ENCODE assay signal across 17 mouse cellular contexts in the genomic region with DNA sequence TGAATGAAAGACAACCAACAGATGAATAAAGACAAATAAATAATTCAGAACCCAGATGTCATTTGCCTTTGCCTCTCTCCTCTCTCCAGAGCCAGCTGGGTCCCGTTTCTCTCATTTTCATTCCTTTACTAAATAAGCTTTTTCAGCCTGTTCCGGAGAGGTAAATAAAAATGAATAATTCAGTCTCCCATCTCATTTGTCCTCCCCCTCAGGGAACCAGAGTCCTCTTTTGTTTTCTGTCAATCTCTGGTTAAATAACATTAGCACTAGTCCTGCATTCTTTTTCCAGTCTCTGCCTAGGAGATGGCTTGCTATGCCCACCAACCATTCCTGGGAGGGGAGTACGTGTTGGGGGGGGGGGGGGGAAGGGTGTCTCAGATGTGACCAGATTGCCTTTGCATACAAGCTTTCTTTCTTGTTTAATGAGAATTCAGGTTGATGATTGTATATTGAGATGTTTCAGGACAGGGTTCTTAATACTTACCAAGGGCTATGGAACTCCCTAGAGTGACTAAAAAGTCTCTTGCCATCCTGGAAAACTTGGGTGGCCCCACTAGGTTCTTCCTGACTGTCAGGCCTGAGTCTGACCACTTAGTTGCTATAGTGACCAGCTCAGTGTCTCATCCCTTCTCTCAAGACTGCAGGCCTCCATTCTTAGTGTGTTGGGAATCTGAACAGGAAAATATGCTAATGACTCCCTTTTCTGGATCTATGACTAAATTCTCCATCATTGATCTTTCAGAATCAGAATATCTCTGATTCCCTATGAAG. TPM values are rescaled to one million over a fixed set of nuclear protein-coding genes. Genes with fewer than 3 reads are reported as not detected.
DNase-seq lines count a peak whose midpoint lies in the region; ATAC-seq lines count a peak whose summit lies in the region.
"Had no signal": no experiment of that assay in that cellular context is flagged by ENCODE, and none has a peak within 500 bp of the region (broad histone marks: within the 10 kb centered on the region; RNA-seq: fewer than 3 reads in every experiment).

No protein-coding gene starts in this region.

- H3K36me3 ChIP-seq in embryonic facial prominence, embryonic 11.5 days (replicated peaks; ENCODE audit: control insufficient read depth, insufficient read depth, low read depth, low read length): no peaks in the 10 kb centered on the region
- no peaks in the 10 kb centered on the region for H3K36me3 ChIP-seq in embryonic facial prominence, embryonic 10.5 days (replicated peaks)
- H3K36me3 ChIP-seq in forebrain, embryonic 14.5 days (ENCODE audit: control insufficient read depth, insufficient read depth, low read length): no peaks in the 10 kb centered on the region
- H3K36me3 ChIP-seq in hindbrain, embryonic 16.5 days (ENCODE audit: control insufficient read depth, insufficient read depth, low read length): no peaks in the 10 kb centered on the region
- no peaks in the 10 kb centered on the region for H3K36me3 ChIP-seq in neural tube, embryonic 12.5 days
- no peaks in the 10 kb centered on the region for H3K36me3 ChIP-seq in heart, embryonic 10.5 days
- H3K36me3 ChIP-seq: liver, embryonic 15.5 days had no signal

- H3K4me3 ChIP-seq in embryonic facial prominence, embryonic 11.5 days (ENCODE audit: low read depth, low read length): no peak overlapping the region
- no peak overlapping the region for H3K4me3 ChIP-seq in embryonic facial prominence, embryonic 10.5 days
- no peak overlapping the region for H3K4me3 ChIP-seq in forebrain, embryonic 14.5 days (ENCODE audit: low read depth, low read length)
- no peak overlapping the region for H3K4me3 ChIP-seq in hindbrain, embryonic 16.5 days (ENCODE audit: low read length)
- no peak overlapping the region for H3K4me3 ChIP-seq in neural tube, embryonic 12.5 days
- no peak overlapping the region for H3K4me3 ChIP-seq in heart, embryonic 10.5 days
- H3K4me3 ChIP-seq: liver, embryonic 15.5 days; myocyte had no signal

- H3K9me3 ChIP-seq in embryonic facial prominence, embryonic 11.5 days (replicated peaks; ENCODE audit: control insufficient read depth, low read length): no peaks in the 10 kb centered on the region
- H3K9me3 ChIP-seq in embryonic facial prominence, embryonic 10.5 days: no peaks in the 10 kb centered on the region
- no peaks in the 10 kb centered on the region for H3K9me3 ChIP-seq in forebrain, embryonic 14.5 days (replicated peaks; ENCODE audit: control insufficient read depth, low read length)
- no peaks in the 10 kb centered on the region for H3K9me3 ChIP-seq in hindbrain, embryonic 16.5 days (ENCODE audit: control insufficient read depth, low read length)
- H3K9me3 ChIP-seq in neural tube, embryonic 12.5 days: no peaks in the 10 kb centered on the region
- no peaks in the 10 kb centered on the region for H3K9me3 ChIP-seq in heart, embryonic 10.5 days
- H3K9me3 ChIP-seq: liver, embryonic 15.5 days had no signal

- 35% methylated on average over 3 of the region's 3 CpGs for WGBS in embryonic facial prominence, embryonic 11.5 days
- 33% methylated on average over 3 of the region's 3 CpGs for WGBS in embryonic facial prominence, embryonic 10.5 days
- 2% methylated on average over 3 of the region's 3 CpGs for WGBS in forebrain, embryonic 14.5 days
- 17% methylated on average over 3 of the region's 3 CpGs for WGBS in hindbrain, embryonic 16.5 days
- 20% methylated on average over 3 of the region's 3 CpGs for WGBS in neural tube, embryonic 12.5 days
- 49% methylated on average over 3 of the region's 3 CpGs for WGBS in heart, embryonic 10.5 days

- 0 out of 2 replicates have a peak, but pooled peaks have one; percentile 45 for ATAC-seq in embryonic facial prominence, embryonic 11.5 days (replicated peaks; ENCODE audit: insufficient number of reproducible peaks, low FRiP score, low TSS enrichment, low read depth)
- ATAC-seq in forebrain, embryonic 14.5 days: peak; percentile 66; the same call in 1 of the 2 replicates
- ATAC-seq in hindbrain, embryonic 16.5 days: peak; percentile 79
- ATAC-seq in neural tube, embryonic 12.5 days (ENCODE audit: low FRiP score, low read depth): peak; percentile 66

- no peak overlapping the region for H3K4me2 ChIP-seq in embryonic facial prominence, embryonic 11.5 days (ENCODE audit: low read depth, low read length)
- no peak overlapping the region for H3K4me2 ChIP-seq in forebrain, embryonic 14.5 days (ENCODE audit: low read length)
- no peak overlapping the region for H3K4me2 ChIP-seq in hindbrain, embryonic 16.5 days (ENCODE audit: low read length)
- no peak overlapping the region for H3K4me2 ChIP-seq in neural tube, embryonic 12.5 days (replicated peaks)
- H3K4me2 ChIP-seq: liver, embryonic 15.5 days had no signal

- DNase-seq in embryonic facial prominence, embryonic 11.5 days (ENCODE audit: low spot score): no peak
- DNase-seq in embryonic facial prominence, embryonic 10.5 days (ENCODE audit: low spot score): no peak
- peak; percentile 43 for DNase-seq in forebrain, embryonic 14.5 days (ENCODE audit: low spot score)
- no peak for DNase-seq in lung, postnatal 25 days (ENCODE audit: low spot score)
- DNase-seq in urinary bladder, postnatal 14 days (ENCODE audit: low spot score): no peak
- no peak for DNase-seq in heart, embryonic 10.5 days (ENCODE audit: low spot score)
- DNase-seq: adrenal gland, adult 8-10 months; cerebellum, postnatal 10 days; kidney, adult 11 months; kidney, postnatal 14 days; layer of hippocampus, postnatal 36 days; lung, postnatal 4 days; thymus, postnatal 4 days had no signal

- no peak overlapping the region for H3K9ac ChIP-seq in embryonic facial prominence, embryonic 11.5 days (replicated peaks; ENCODE audit: low read length)
- no peak overlapping the region for H3K9ac ChIP-seq in forebrain, embryonic 14.5 days (ENCODE audit: low read length)
- no peak overlapping the region for H3K9ac ChIP-seq in hindbrain, embryonic 16.5 days (ENCODE audit: low read depth, low read length)
- no peak overlapping the region for H3K9ac ChIP-seq in neural tube, embryonic 12.5 days
- H3K9ac ChIP-seq: liver, embryonic 15.5 days had no signal

- H3K27ac ChIP-seq in embryonic facial prominence, embryonic 11.5 days (replicated peaks; ENCODE audit: low read depth, low read length): no peak overlapping the region
- H3K27ac ChIP-seq in embryonic facial prominence, embryonic 10.5 days (replicated peaks): no peak overlapping the region
- no peak overlapping the region for H3K27ac ChIP-seq in forebrain, embryonic 14.5 days (ENCODE audit: low read depth, low read length)
- H3K27ac ChIP-seq in hindbrain, embryonic 16.5 days (ENCODE audit: low read depth, low read length): no peak overlapping the region
- H3K27ac ChIP-seq in neural tube, embryonic 12.5 days: no peak overlapping the region
- H3K27ac ChIP-seq in heart, embryonic 10.5 days: no peak overlapping the region
- H3K27ac ChIP-seq: liver, embryonic 15.5 days had no signal

- H3K27me3 ChIP-seq in embryonic facial prominence, embryonic 11.5 days (ENCODE audit: control insufficient read depth, insufficient read depth, low read length): no peaks in the 10 kb centered on the region
- H3K27me3 ChIP-seq in embryonic facial prominence, embryonic 10.5 days (replicated peaks; ENCODE audit: low read depth, poor library complexity, severe bottlenecking): no peaks in the 10 kb centered on the region
- H3K27me3 ChIP-seq in forebrain, embryonic 14.5 days (replicated peaks; ENCODE audit: control insufficient read depth, insufficient read depth, low read length): no peaks in the 10 kb centered on the region
- no peaks in the 10 kb centered on the region for H3K27me3 ChIP-seq in hindbrain, embryonic 16.5 days (replicated peaks; ENCODE audit: control insufficient read depth, insufficient read depth, low read length)
- H3K27me3 ChIP-seq in neural tube, embryonic 12.5 days (replicated peaks): no peaks in the 10 kb centered on the region
- no peaks in the 10 kb centered on the region for H3K27me3 ChIP-seq in heart, embryonic 10.5 days (ENCODE audit: insufficient read depth, poor library complexity, severe bottlenecking)
- H3K27me3 ChIP-seq: liver, embryonic 15.5 days had no signal

- H3K4me1 ChIP-seq in embryonic facial prominence, embryonic 11.5 days (ENCODE audit: control insufficient read depth, insufficient read depth, low read length): no peaks in the 10 kb centered on the region
- no peaks in the 10 kb centered on the region for H3K4me1 ChIP-seq in embryonic facial prominence, embryonic 10.5 days
- no peaks in the 10 kb centered on the region for H3K4me1 ChIP-seq in forebrain, embryonic 14.5 days (ENCODE audit: control insufficient read depth, insufficient read depth, low read length)
- no peaks in the 10 kb centered on the region for H3K4me1 ChIP-seq in hindbrain, embryonic 16.5 days (ENCODE audit: control insufficient read depth, insufficient read depth, low read depth, low read length)
- peaks cover 2% of the 10 kb centered on the region; the same call in 1 of the 2 replicates for H3K4me1 ChIP-seq in neural tube, embryonic 12.5 days
- H3K4me1 ChIP-seq in heart, embryonic 10.5 days: no peaks in the 10 kb centered on the region
- H3K4me1 ChIP-seq: liver, embryonic 15.5 days had no signal

RNA-seq across cellular contexts. Expression of a gene that starts 21.6 kb away (rescaled TPM):
- 131 and 134 TPM in 2 replicates for polyA plus RNA-seq in embryonic facial prominence, embryonic 11.5 days (2014; fragmentation: Nextera tagmentation; extraction: Ambion mirVana)
- polyA plus RNA-seq in embryonic facial prominence, embryonic 10.5 days (2016; fragmentation: Nextera tagmentation; extraction: Ambion mirVana): 142 and 154 TPM in 2 replicates
- 79.0 and 95.2 TPM in 2 replicates for polyA plus RNA-seq in forebrain, embryonic 14.5 days (2014; fragmentation: Nextera tagmentation; extraction: Ambion mirVana)
- 40.9 and 42.0 TPM in 2 replicates for polyA plus RNA-seq in hindbrain, embryonic 16.5 days (2015; fragmentation: Nextera tagmentation; extraction: Ambion mirVana)
- polyA plus RNA-seq in neural tube, embryonic 12.5 days (2016; fragmentation: Nextera tagmentation; extraction: Ambion mirVana): 76.4 and 81.7 TPM in 2 replicates
- polyA plus RNA-seq in heart, embryonic 10.5 days (2016; fragmentation: Nextera tagmentation; extraction: Ambion mirVana): 75.2 and 102 TPM in 2 replicates

RNA-seq across cellular contexts. Expression of a gene that starts 30.1 kb away (rescaled TPM):
- 27.3 and 30.8 TPM in 2 replicates for polyA plus RNA-seq in embryonic facial prominence, embryonic 11.5 days (2014; fragmentation: Nextera tagmentation; extraction: Ambion mirVana)
- polyA plus RNA-seq in embryonic facial prominence, embryonic 10.5 days (2016; fragmentation: Nextera tagmentation; extraction: Ambion mirVana): 25.6 and 28.1 TPM in 2 replicates
- 21.1 and 21.6 TPM in 2 replicates for polyA plus RNA-seq in forebrain, embryonic 14.5 days (2014; fragmentation: Nextera tagmentation; extraction: Ambion mirVana)
- 15.0 and 17.0 TPM in 2 replicates for polyA plus RNA-seq in hindbrain, embryonic 16.5 days (2015; fragmentation: Nextera tagmentation; extraction: Ambion mirVana)
- 17.1 and 19.5 TPM in 2 replicates for polyA plus RNA-seq in neural tube, embryonic 12.5 days (2016; fragmentation: Nextera tagmentation; extraction: Ambion mirVana)
- 16.9 and 18.3 TPM in 2 replicates for polyA plus RNA-seq in heart, embryonic 10.5 days (2016; fragmentation: Nextera tagmentation; extraction: Ambion mirVana)
